Mouse (Mus musculus): Measurements from ENCODE around the gene Kcnj14.

DNA sequence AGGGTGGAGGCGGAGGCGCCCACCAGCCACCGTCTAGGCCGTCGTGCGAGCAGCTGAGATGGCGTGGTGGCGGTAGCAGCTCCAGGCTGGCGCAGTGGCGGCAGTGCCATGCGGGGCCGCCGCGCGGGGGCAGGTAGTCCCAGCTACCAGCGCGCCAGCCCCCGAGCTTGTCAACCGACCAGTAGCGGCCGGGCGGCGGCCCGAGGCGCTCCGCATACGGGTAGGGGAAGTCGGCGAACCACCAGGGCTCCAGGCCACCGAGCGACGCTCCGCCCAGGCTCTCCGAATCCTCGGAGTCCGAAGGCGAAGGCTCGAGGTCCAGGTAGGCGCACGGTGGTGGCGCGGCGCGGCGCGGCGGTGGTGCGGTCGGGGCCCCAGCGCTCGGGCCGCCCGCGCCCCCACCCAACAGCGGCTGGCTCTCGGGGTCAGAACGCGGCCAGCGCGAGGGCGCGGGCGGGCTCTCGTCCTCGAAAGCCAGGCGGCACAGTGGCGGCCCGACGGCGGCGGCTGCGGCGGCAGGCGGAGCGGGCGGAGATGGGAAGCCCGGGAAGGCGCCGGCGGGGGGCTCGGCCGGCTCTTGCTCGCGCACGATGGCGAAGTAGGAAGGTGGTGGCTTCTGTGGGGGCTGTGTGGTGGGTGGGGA lies 8.7 kb upstream of the Kcnj14 start:
- no peak for TF ChIP-seq CTCF (IDR thresholded peaks at IDR 0.05; ENCODE audit: low read depth, low read length)
- no peak for TF ChIP-seq POLR2A (IDR thresholded peaks at IDR 0.05; ENCODE audit: borderline replicate concordance, low read depth, low read length)
